Mouse (Mus musculus) limb, embryonic 12.5 days (tissue): ENCODE results near the gene Scly. TPM values are rescaled to one million over a fixed set of nuclear protein-coding genes. Genes with fewer than 3 reads are reported as not detected.

Experiments
- ATAC-seq: fragments of 200-750 bp; cut with Nextera tagmentation; 2 replicates; pipeline ENCODE4 v1.8.0; 2017; ENCODE audit warnings: low read depth, moderate TSS enrichment; ENCODE audit not compliant: insufficient number of reproducible peaks, insufficient read depth, low FRiP score, low TSS enrichment
- H3K27ac ChIP-seq: fragments of 300-500 bp; sonication (generic); 2 replicates; pipeline ENCODE4 v1.5.1; 2016; ENCODE audit warnings: mild to moderate bottlenecking, moderate library complexity
- H3K27me3 ChIP-seq: fragments of 300-500 bp; sonication (generic); 2 replicates; pipeline ENCODE4 v1.6.1; 2016; ENCODE audit warnings: mild to moderate bottlenecking, moderate library complexity
- H3K36me3 ChIP-seq: fragments of 300-500 bp; sonication (generic); 2 replicates; pipeline ENCODE4 v1.6.1; 2016; ENCODE audit warnings: mild to moderate bottlenecking, moderate library complexity
- H3K4me1 ChIP-seq: fragments of 300-500 bp; sonication (generic); replicated peaks from 2 replicates; pipeline ENCODE4 v1.6.1; 2016
- H3K4me2 ChIP-seq: fragments of 300-500 bp; sonication (generic); 2 replicates; pipeline ENCODE4 v1.6.1; 2016; ENCODE audit warnings: mild to moderate bottlenecking, moderate library complexity
- H3K4me3 ChIP-seq: fragments of 300-500 bp; sonication (generic); replicated peaks from 2 replicates; pipeline ENCODE4 v1.5.1; 2016; ENCODE audit warnings: mild to moderate bottlenecking
- H3K9ac ChIP-seq: fragments of 300-500 bp; sonication (generic); replicated peaks from 2 replicates; pipeline ENCODE4 v1.6.1; 2016; ENCODE audit warnings: mild to moderate bottlenecking, moderate library complexity
- H3K9me3 ChIP-seq: fragments of 300-500 bp; sonication (generic); 2 replicates; pipeline ENCODE4 v1.6.1; 2016; ENCODE audit warnings: mild to moderate bottlenecking, moderate library complexity
- WGBS: fragments of 180-500 bp; shearing (Covaris S2); methylation state at CpG from one replicate; pipeline ENCODE4 v1.1.7; 2016; 5-methylcytosine and 5-hydroxymethylcytosine counted together
- polyA plus RNA-seq: library from polyadenylated mRNA; unstranded; fragments of >200 nt; fragmentation: Nextera tagmentation; extraction: Ambion mirVana; gene quantifications from 2 replicates; pipeline ENCODE4 v1.2.1, GENCODE M21; 2016

The Scly gene
- polyA plus RNA-seq, 1 experiment from 2014 or later, result 13.7 TPM

GRCm38 (mm10) chr1:91276581-91276980 is 21.6 kb upstream of the Scly start:
- Histone ChIP-seq H3K4me3 (no peak overlapping the region), H3K27ac (no peak overlapping the region), H3K4me1 (no peaks in the 10 kb centered on the region), H3K27me3 (no peaks in the 10 kb centered on the region), H3K9ac (no peak overlapping the region), H3K4me2 (no peak overlapping the region), H3K36me3 (peaks cover 54% of the 10 kb centered on the region), H3K9me3 (no peaks in the 10 kb centered on the region)
- WGBS, result 91% methylated on average over 4 of the region's 4 CpGs
- ATAC-seq, result no peak

GRCm38 (mm10) chr1:91277480-91277879 is 20.7 kb upstream of the Scly start:
- Histone ChIP-seq H3K36me3 (peaks cover 59% of the 10 kb centered on the region), H3K9ac (no peak overlapping the region), H3K4me2 (no peak overlapping the region), H3K4me3 (no peak overlapping the region), H3K9me3 (no peaks in the 10 kb centered on the region), H3K27me3 (no peaks in the 10 kb centered on the region), H3K4me1 (no peaks in the 10 kb centered on the region), H3K27ac (no peak overlapping the region)
- 93% methylated on average over 2 of the region's 2 CpGs for WGBS
- no peak for ATAC-seq

- Histone ChIP-seq H3K4me3 (no peak overlapping the region), H3K4me1 (no peaks in the 10 kb centered on the region), H3K9ac (no peak overlapping the region), H3K36me3 (peaks cover 68% of the 10 kb centered on the region), H3K4me2 (no peak overlapping the region), H3K27ac (no peak overlapping the region), H3K9me3 (no peaks in the 10 kb centered on the region), H3K27me3 (no peaks in the 10 kb centered on the region)
- ATAC-seq, result no peak
- WGBS, result 94% methylated on average over 3 of the region's 3 CpGs
Observed at GRCm38 (mm10) chr1:91278410-91279119, 19.6 kb upstream of the Scly start.

GRCm38 (mm10) chr1:91279126-91279525 is 19.0 kb upstream of the Scly start:
- peaks cover 74% of the 10 kb centered on the region for H3K36me3 ChIP-seq
- H3K27me3 ChIP-seq, result no peaks in the 10 kb centered on the region
- no peaks in the 10 kb centered on the region for H3K4me1 ChIP-seq
- ATAC-seq, result no peak
- H3K9me3 ChIP-seq, result no peaks in the 10 kb centered on the region
- no peak overlapping the region for H3K27ac ChIP-seq
- H3K4me3 ChIP-seq, result no peak overlapping the region
- H3K4me2 ChIP-seq, result no peak overlapping the region
- no peak overlapping the region for H3K9ac ChIP-seq
- WGBS, result 95% methylated on average over 1 of the region's 1 CpGs

- Histone ChIP-seq H3K27me3 (no peaks in the 10 kb centered on the region), H3K4me1 (no peaks in the 10 kb centered on the region), H3K9me3 (no peaks in the 10 kb centered on the region), H3K4me2 (no peak overlapping the region), H3K4me3 (no peak overlapping the region), H3K9ac (no peak overlapping the region), H3K36me3 (peaks cover 85% of the 10 kb centered on the region), H3K27ac (no peak overlapping the region)
- no peak for ATAC-seq
- WGBS, result 91% methylated on average over 1 of the region's 1 CpGs
Observed at GRCm38 (mm10) chr1:91282582-91282981, 15.6 kb upstream of the Scly start.

- Histone ChIP-seq H3K4me2 (no peak overlapping the region), H3K4me3 (no peak overlapping the region), H3K27ac (no peak overlapping the region), H3K9ac (no peak overlapping the region), H3K4me1 (no peaks in the 10 kb centered on the region), H3K36me3 (peaks cover 53% of the 10 kb centered on the region), H3K9me3 (no peaks in the 10 kb centered on the region), H3K27me3 (no peaks in the 10 kb centered on the region)
- no peak for ATAC-seq
- WGBS, result 95% methylated on average over 1 of the region's 1 CpGs
Observed at GRCm38 (mm10) chr1:91289375-91289774, 8.8 kb upstream of the Scly start.

- ATAC-seq, result no peak
- H3K27me3 ChIP-seq, result no peaks in the 10 kb centered on the region
- 92% methylated on average over 11 of the region's 11 CpGs for WGBS
- H3K4me1 ChIP-seq, result no peaks in the 10 kb centered on the region
- no peak overlapping the region for H3K4me2 ChIP-seq
- H3K4me3 ChIP-seq, result no peak overlapping the region
- H3K27ac ChIP-seq, result no peak overlapping the region
- no peaks in the 10 kb centered on the region for H3K9me3 ChIP-seq
- H3K9ac ChIP-seq, result no peak overlapping the region
- peaks cover 37% of the 10 kb centered on the region for H3K36me3 ChIP-seq
Observed at GRCm38 (mm10) chr1:91292101-91292825, 5.9 kb upstream of the Scly start.

- Histone ChIP-seq H3K9ac (no peak overlapping the region), H3K9me3 (no peaks in the 10 kb centered on the region), H3K4me3 (no peak overlapping the region), H3K4me2 (no peak overlapping the region), H3K27me3 (no peaks in the 10 kb centered on the region), H3K27ac (no peak overlapping the region), H3K4me1 (peaks cover 8% of the 10 kb centered on the region; the same call in 1 of the 2 replicates), H3K36me3 (peaks cover 21% of the 10 kb centered on the region)
- ATAC-seq, result no peak
- WGBS, result 89% methylated on average over 6 of the region's 6 CpGs
Observed at GRCm38 (mm10) chr1:91295544-91295943, 2.6 kb upstream of the Scly start.

- 80% methylated on average over 13 of the region's 13 CpGs for WGBS
- H3K9me3 ChIP-seq, result no peaks in the 10 kb centered on the region
- peak overlapping the region; percentile 70 for H3K9ac ChIP-seq
- H3K4me1 ChIP-seq, result peaks cover 8% of the 10 kb centered on the region; the same call in 1 of the 2 replicates
- H3K27ac ChIP-seq, result no peak overlapping the region
- peak overlapping the region; percentile 77 for H3K4me2 ChIP-seq
- no peaks in the 10 kb centered on the region for H3K27me3 ChIP-seq
- peaks cover 20% of the 10 kb centered on the region for H3K36me3 ChIP-seq
- no peak for ATAC-seq
- H3K4me3 ChIP-seq, result peak overlapping the region; percentile 84
Observed at GRCm38 (mm10) chr1:91299026-91299706, 1.0 kb downstream of the Scly start.

GRCm38 (mm10) chr1:91299707-91300426 is 1.7 kb downstream of the Scly start:
- Histone ChIP-seq H3K4me2 (no peak overlapping the region), H3K4me1 (peaks cover 8% of the 10 kb centered on the region; the same call in 1 of the 2 replicates), H3K27me3 (no peaks in the 10 kb centered on the region), H3K9ac (no peak overlapping the region), H3K27ac (no peak overlapping the region), H3K9me3 (no peaks in the 10 kb centered on the region), H3K4me3 (no peak overlapping the region), H3K36me3 (peaks cover 23% of the 10 kb centered on the region)
- no peak for ATAC-seq
- WGBS, result 75% methylated on average over 5 of the region's 5 CpGs
